In the genomic region with DNA sequence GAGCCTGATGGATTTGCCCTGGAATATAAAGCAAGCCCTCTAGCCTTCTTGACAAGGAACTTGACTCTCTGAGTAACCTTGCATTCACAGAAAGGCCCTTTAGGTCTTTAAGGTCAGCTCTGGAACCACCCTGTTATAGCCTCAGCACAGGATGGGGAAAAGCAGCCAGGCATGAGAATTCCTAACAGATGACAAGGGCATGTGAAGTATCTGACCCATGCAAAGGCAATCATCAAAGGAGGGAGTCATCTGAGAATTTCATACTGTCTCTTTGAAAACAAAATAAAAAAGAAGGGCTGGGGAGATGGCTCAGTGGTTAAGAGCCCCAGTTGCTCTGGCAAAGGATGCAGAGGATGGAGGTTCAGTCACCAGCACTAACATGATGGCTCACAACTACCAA, we compare ENCODE assay signal across 24 mouse cellular contexts. TPM values are rescaled to one million over a fixed set of nuclear protein-coding genes. Genes with fewer than 3 reads are reported as not detected.
DNase-seq lines count a peak whose midpoint lies in the region; ATAC-seq and TF ChIP-seq lines count a peak whose summit lies in the region.
"Had no signal": no experiment of that assay in that cellular context is flagged by ENCODE, and none has a peak within 500 bp of the region (broad histone marks: within the 10 kb centered on the region; RNA-seq: fewer than 3 reads in every experiment).

No protein-coding gene starts in this region.

- POLR2A ChIA-PET in Patski (lab: Charles Lee): interaction anchor here (0.6 to 1.2 kb wide), 3 partner anchors 15 to 34 kb away, joined by 3 read pairs; no protein-coding TSS in a partner anchor

- TF ChIP-seq CTCF in Patski (IDR thresholded peaks at IDR 0.05): no peak

- peak; percentile 42 for DNase-seq in embryo, embryonic 10.5 days (ENCODE audit: low spot score)
- DNase-seq in embryo, embryonic 11 days: no peak
- peak; percentile 59 for DNase-seq in Patski (ENCODE audit: low read depth, low spot score)
- DNase-seq in midbrain, embryonic 14.5 days: no peak
- DNase-seq in layer of hippocampus, postnatal 25 days (ENCODE audit: extremely low spot score in 1 of 2, low spot score in 1 of 2): no peak
- DNase-seq in natural killer cell, adult 2 months (ENCODE audit: low spot score in 2 of 2): no peak
- DNase-seq: adrenal gland, postnatal 25 days; cerebellum, adult 9-10 months; gastrocnemius, postnatal 25 days; heart, adult 2 months; kidney, adult 2 months; kidney, postnatal 10 days; liver, postnatal 0 days; lung, postnatal 10 days; right cerebral cortex, adult 18-20 months; right cerebral cortex, postnatal 4 days; thymus, adult 18-20 months; thymus, postnatal 36 days had no signal

- H3K9me3 ChIP-seq in hindbrain, embryonic 13.5 days: no peaks in the 10 kb centered on the region; the same call in 1 of the 2 replicates
- H3K9me3 ChIP-seq in hindbrain, embryonic 16.5 days (ENCODE audit: control insufficient read depth, low read length): no peaks in the 10 kb centered on the region
- H3K9me3 ChIP-seq in midbrain, embryonic 14.5 days (ENCODE audit: control insufficient read depth, low read length): no peaks in the 10 kb centered on the region
- H3K9me3 ChIP-seq: embryonic facial prominence, embryonic 10.5 days; limb, embryonic 12.5 days; stomach, embryonic 15.5 days had no signal

- H3K36me3 ChIP-seq in hindbrain, embryonic 13.5 days: no peaks in the 10 kb centered on the region
- H3K36me3 ChIP-seq in hindbrain, embryonic 16.5 days (ENCODE audit: control insufficient read depth, insufficient read depth, low read length): no peaks in the 10 kb centered on the region
- no peaks in the 10 kb centered on the region for H3K36me3 ChIP-seq in midbrain, embryonic 14.5 days (ENCODE audit: control insufficient read depth, insufficient read depth, low read length)
- H3K36me3 ChIP-seq: embryonic facial prominence, embryonic 10.5 days; limb, embryonic 12.5 days; stomach, embryonic 15.5 days had no signal

- CTCF ChIA-PET in Patski (lab: Charles Lee): interaction anchor here (1.4 kb wide), 1 partner anchor 15 kb away, joined by 4 read pairs; no protein-coding TSS in a partner anchor

- no peak overlapping the region for H3K4me2 ChIP-seq in hindbrain, embryonic 13.5 days
- no peak overlapping the region for H3K4me2 ChIP-seq in hindbrain, embryonic 16.5 days (ENCODE audit: low read length)
- no peak overlapping the region for H3K4me2 ChIP-seq in midbrain, embryonic 14.5 days (ENCODE audit: low read length)
- H3K4me2 ChIP-seq: limb, embryonic 12.5 days; liver, embryonic 11.5 days; stomach, embryonic 15.5 days had no signal

- in situ Hi-C loops in Patski (cut with MboI; ENCODE audit: low pct_unique_long_range_greater_than_20kb): no loop called here

- H3K9ac ChIP-seq in hindbrain, embryonic 13.5 days: no peak overlapping the region
- no peak overlapping the region for H3K9ac ChIP-seq in hindbrain, embryonic 16.5 days (ENCODE audit: low read depth, low read length)
- H3K9ac ChIP-seq in midbrain, embryonic 14.5 days (replicated peaks; ENCODE audit: low read length): no peak overlapping the region
- H3K9ac ChIP-seq: limb, embryonic 12.5 days; liver, postnatal 0 days; stomach, embryonic 15.5 days had no signal

- no peaks in the 10 kb centered on the region for H3K27me3 ChIP-seq in hindbrain, embryonic 13.5 days
- H3K27me3 ChIP-seq in hindbrain, embryonic 16.5 days (replicated peaks; ENCODE audit: control insufficient read depth, insufficient read depth, low read length): no peaks in the 10 kb centered on the region
- no peaks in the 10 kb centered on the region for H3K27me3 ChIP-seq in Patski
- H3K27me3 ChIP-seq in midbrain, embryonic 14.5 days (ENCODE audit: control insufficient read depth, insufficient read depth, low read length): no peaks in the 10 kb centered on the region
- H3K27me3 ChIP-seq: limb, embryonic 12.5 days; stomach, embryonic 15.5 days had no signal

- ATAC-seq in hindbrain, embryonic 13.5 days (ENCODE audit: low FRiP score): no peak
- ATAC-seq in hindbrain, embryonic 16.5 days: no peak
- peak; percentile 75 for ATAC-seq in Patski
- ATAC-seq in midbrain, embryonic 14.5 days (ENCODE audit: low FRiP score, low TSS enrichment): no peak
- ATAC-seq: liver, postnatal 0 days had no signal

- H3K4me3 ChIP-seq in hindbrain, embryonic 13.5 days: no peak overlapping the region
- H3K4me3 ChIP-seq in hindbrain, embryonic 16.5 days (ENCODE audit: low read length): no peak overlapping the region
- no peak overlapping the region for H3K4me3 ChIP-seq in midbrain, embryonic 14.5 days (replicated peaks; ENCODE audit: low read depth, low read length)
- H3K4me3 ChIP-seq: embryonic facial prominence, embryonic 10.5 days; heart, adult 2 months; limb, embryonic 12.5 days; stomach, embryonic 15.5 days had no signal

- peaks cover 39% of the 10 kb centered on the region for H3K4me1 ChIP-seq in hindbrain, embryonic 13.5 days (replicated peaks)
- peaks cover 13% of the 10 kb centered on the region for H3K4me1 ChIP-seq in hindbrain, embryonic 16.5 days (ENCODE audit: control insufficient read depth, insufficient read depth, low read depth, low read length)
- peaks cover 32% of the 10 kb centered on the region for H3K4me1 ChIP-seq in midbrain, embryonic 14.5 days (ENCODE audit: control insufficient read depth, insufficient read depth, low read length)

- peak overlapping the region; percentile 83; the same call in 1 of the 2 replicates for H3K27ac ChIP-seq in hindbrain, embryonic 13.5 days
- H3K27ac ChIP-seq in hindbrain, embryonic 16.5 days (ENCODE audit: low read depth, low read length): no peak overlapping the region
- H3K27ac ChIP-seq in midbrain, embryonic 14.5 days (replicated peaks; ENCODE audit: low read depth, low read length): peak overlapping the region; percentile 77
- H3K27ac ChIP-seq: embryonic facial prominence, embryonic 10.5 days; heart, adult 2 months; limb, embryonic 12.5 days; stomach, embryonic 15.5 days had no signal

RNA-seq across cellular contexts. Expression of a gene that starts 33.3 kb away (rescaled TPM):
- polyA plus RNA-seq in hindbrain, embryonic 13.5 days (2015; fragmentation: Nextera tagmentation; extraction: Ambion mirVana): 66.4 and 70.0 TPM in 2 replicates
- 49.7 and 56.6 TPM in 2 replicates for polyA plus RNA-seq in hindbrain, embryonic 16.5 days (2015; fragmentation: Nextera tagmentation; extraction: Ambion mirVana)
- 97.1 TPM for polyA plus RNA-seq in Patski (2021)
- polyA plus RNA-seq in midbrain, embryonic 14.5 days (2014; fragmentation: Nextera tagmentation; extraction: Ambion mirVana): 71.6 and 80.2 TPM in 2 replicates
- total RNA-seq in layer of hippocampus, postnatal 25 days (2021): 10 to 100 TPM; 68.0 to 70.8 TPM

Comparison
In these comparisons a context has a peak if more than half of its experiments do, and no peak if none do; other contexts are left out.
1. DNase-seq: peak in embryo, embryonic 10.5 days (single experiment) and Patski (single experiment); none in embryo, embryonic 11 days (single experiment), midbrain, embryonic 14.5 days (single experiment), layer of hippocampus, postnatal 25 days (0 of 2) and natural killer cell, adult 2 months (0 of 2).